Mouse (Mus musculus) liver, embryonic 14.5 days (tissue): ENCODE results near the gene A930002H24Rik. TPM values are rescaled to one million over a fixed set of nuclear protein-coding genes. Genes with fewer than 3 reads are reported as not detected.

Experiments used
- ATAC-seq: fragments of 200-750 bp; cut with Nextera tagmentation; 2 replicates; pipeline ENCODE4 v1.8.0; 2017; ENCODE audit warnings: moderate number of reproducible peaks, mild to moderate bottlenecking, moderate library complexity; ENCODE audit not compliant: insufficient read depth
- DNase-seq, 3 experiments: peaks; one replicate each; pipeline ENCODE4 v3.0.0-alpha.2; 2012 to 2013; ENCODE audit warnings: low read depth in 3 of 3, low spot score in 3 of 3
- H3K27ac ChIP-seq: fragments of 300-500 bp; sonication (generic); 2 replicates; pipeline ENCODE4 v1.5.1; 2014; ENCODE audit warnings: moderate library complexity, mild to moderate bottlenecking, control low read depth, inconsistent platforms
- H3K27me3 ChIP-seq: fragments of 300-500 bp; sonication (generic); 2 replicates; pipeline ENCODE4 v1.6.1; 2014; ENCODE audit warnings: mild to moderate bottlenecking, low read length, moderate library complexity; ENCODE audit not compliant: control insufficient read depth, insufficient read depth
- H3K36me3 ChIP-seq: fragments of 300-500 bp; sonication (generic); replicated peaks from 2 replicates; pipeline ENCODE4 v1.6.1; 2014; ENCODE audit warnings: low read depth; ENCODE audit not compliant: control insufficient read depth, insufficient read depth
- H3K4me1 ChIP-seq, 2 experiments: fragments of 200-500 bp in 1 of 2; fragments of 300-500 bp in 1 of 2; sonication (generic) in 1 of 2; replicated peaks; 2 replicates each; pipeline ENCODE4 v1.6.1; 2012 to 2014; ENCODE audit warnings: antibody characterized with exemption in 1 of 2, inconsistent platforms in 1 of 2, low read length in 1 of 2; ENCODE audit not compliant: control insufficient read depth in 2 of 2, insufficient read depth in 2 of 2
- H3K4me2 ChIP-seq: fragments of 300-500 bp; sonication (generic); 2 replicates; pipeline ENCODE4 v1.6.1; 2014; ENCODE audit warnings: low read depth, mild to moderate bottlenecking, control low read depth, moderate library complexity
- H3K4me3 ChIP-seq, 2 experiments: fragments of 200-500 bp in 1 of 2; fragments of 300-500 bp in 1 of 2; sonication (generic) in 1 of 2; 2 replicates each; pipeline ENCODE4 v1.5.1; 2012 to 2014; ENCODE audit warnings: low read depth in 2 of 2, low read length in 2 of 2, mild to moderate bottlenecking in 2 of 2, control low read depth in 1 of 2, inconsistent platforms in 1 of 2, moderate library complexity in 1 of 2; ENCODE audit not compliant: insufficient read depth in 1 of 2
- H3K9ac ChIP-seq: fragments of 300-500 bp; sonication (generic); replicated peaks from 2 replicates; pipeline ENCODE4 v1.6.1; 2014; ENCODE audit warnings: mild to moderate bottlenecking, control low read depth, moderate library complexity
- H3K9me3 ChIP-seq: fragments of 300-500 bp; sonication (generic); 2 replicates; pipeline ENCODE4 v1.6.1; 2016; ENCODE audit warnings: low read length, mixed read lengths; ENCODE audit not compliant: control insufficient read depth
- CTCF ChIP-seq: IDR thresholded peaks from 2 replicates; pipeline ENCODE4 v1.5.1; 2016; ENCODE audit warnings: antibody characterized with exemption, low read depth, control low read depth
- EP300 ChIP-seq: IDR thresholded peaks from 2 replicates; pipeline ENCODE4 v1.6.1; 2016; ENCODE audit warnings: antibody characterized with exemption, low read depth
- WGBS: fragments of 180-500 bp; shearing (Covaris S2); extraction: QIAGEN DNeasy Blood & Tissue Kit; methylation state at CpG from one replicate; pipeline ENCODE4 v1.1.7; 2014; ENCODE audit not compliant: insufficient replicate concordance; 5-methylcytosine and 5-hydroxymethylcytosine counted together
- polyA plus RNA-seq, 2 experiments: library from polyadenylated mRNA; depleted of rRNA in 1 of 2; stranded (reverse) in 1 of 2; unstranded in 1 of 2; fragments of >200 nt; fragmentation: Nextera tagmentation in 1 of 2; extraction: Ambion mirVana in 1 of 2; gene quantifications; 2 replicates each; pipeline versions ENCODE4 v1.2.1 to v1.2.3; 2012 to 2014

A930002H24Rik gene
- 0.49 and 0.68 TPM in 2 replicates for polyA plus RNA-seq (2012; rRNA removed)
- polyA plus RNA-seq (2014; fragmentation: Nextera tagmentation; extraction: Ambion mirVana): 0.29 and 0.64 TPM in 2 replicates

DNA sequence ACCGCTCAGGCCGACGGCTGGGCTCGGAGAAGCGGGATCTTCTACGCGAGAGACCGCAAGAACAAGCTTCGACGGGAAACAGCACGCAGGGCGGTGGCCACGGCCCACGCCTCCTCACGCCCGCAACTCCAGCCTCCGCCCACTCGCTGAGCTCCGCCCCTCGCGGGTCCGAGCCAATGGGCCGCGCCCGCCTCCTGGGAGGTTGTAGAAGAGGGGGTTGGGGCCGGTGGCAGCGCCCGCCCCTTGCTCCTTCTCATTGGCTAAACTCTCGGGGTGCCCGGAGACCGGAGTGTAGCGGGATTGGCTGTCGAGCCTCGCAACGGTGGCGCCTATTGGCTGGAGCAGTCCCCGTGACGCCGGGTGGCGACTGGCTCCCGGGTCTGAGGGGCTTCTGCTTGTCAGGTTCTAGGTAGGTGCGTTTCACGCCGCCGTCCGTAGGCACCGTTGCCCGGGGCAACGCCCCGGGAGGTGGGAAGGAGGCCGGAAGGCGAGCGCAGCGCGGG, at the start of gene A930002H24Rik:
TSS of gene A930002H24Rik (minus strand) at position 145 of the 503 bp plus-strand sequence.
- peaks cover 10% of the 10 kb centered on the region; the same call in 1 of the 2 replicates for H3K27me3 ChIP-seq
- H3K4me1 ChIP-seq: peaks cover 8 to 9% of the 10 kb centered on the region in 2 experiments
- WGBS: under 1% methylated on average over 52 of the region's 55 CpGs
- H3K36me3 ChIP-seq: no peaks in the 10 kb centered on the region
- peak within 1 kb of the TSS; percentile 99 for H3K4me2 ChIP-seq
- H3K9me3 ChIP-seq: no peaks in the 10 kb centered on the region
- DNase-seq: peak; percentile 94 to 95 (median 95)
- no peak within 1 kb of the TSS for H3K27ac ChIP-seq
- peak within 1 kb of the TSS; percentile 66 for H3K9ac ChIP-seq
- peak; percentile 100 for ATAC-seq
- H3K4me3 ChIP-seq: peak within 1 kb of the TSS; percentile 77 to 81
- TF ChIP-seq CTCF (no peak), EP300 (0 out of 2 replicates have a peak, but pooled peaks have one; percentile 4)

DNA sequence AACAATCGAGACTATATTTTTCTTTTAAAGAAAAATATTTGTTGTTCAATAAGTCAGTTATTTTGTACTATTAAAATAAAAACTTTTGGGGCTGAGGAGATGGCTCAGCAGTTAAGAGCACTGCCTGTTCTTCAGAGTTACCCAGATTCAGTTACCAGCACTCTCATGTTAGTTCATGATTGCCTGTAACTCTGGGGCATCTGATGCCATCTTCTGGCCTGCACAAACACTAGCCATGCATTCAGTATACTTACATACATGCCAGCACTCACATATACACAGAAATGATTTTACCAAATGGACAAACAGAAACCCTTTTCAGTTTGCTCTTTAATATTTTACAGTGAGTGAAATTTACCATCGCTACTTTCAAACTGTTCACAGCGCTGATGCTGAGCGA, 45.7 kb upstream of the A930002H24Rik start:
- TF ChIP-seq CTCF (no peak), EP300 (no peak)

DNA sequence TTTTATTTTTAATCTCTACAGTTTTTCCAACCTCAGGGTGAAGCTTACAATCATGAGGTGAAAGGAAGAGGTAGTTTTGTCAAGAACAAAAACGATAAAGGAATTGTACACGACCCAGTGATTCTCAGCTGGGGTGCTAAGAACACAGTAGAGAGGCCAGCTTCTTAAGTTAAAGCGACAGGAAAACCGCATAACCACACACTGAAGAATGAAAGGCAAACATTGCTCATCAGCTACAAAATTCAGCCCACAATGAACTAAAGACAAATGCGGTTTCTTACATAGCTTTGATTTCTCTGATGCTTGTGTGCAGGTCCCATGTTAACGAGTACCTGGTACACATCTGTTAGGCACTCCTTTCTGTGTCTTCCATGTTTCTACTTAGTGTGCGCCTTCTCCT, 33.5 kb upstream of the A930002H24Rik start:
- H3K27ac ChIP-seq: no peak overlapping the region
- no peaks in the 10 kb centered on the region for H3K27me3 ChIP-seq
- WGBS: 58% methylated on average over 7 of the region's 7 CpGs

More for the DNA sequence above, 45.7 kb upstream of the A930002H24Rik start:
- 82% methylated on average over 4 of the region's 4 CpGs for WGBS
- no peak overlapping the region for H3K4me2 ChIP-seq
- H3K4me1 ChIP-seq: no peaks in the 10 kb centered on the region
- ATAC-seq: no peak
- no peak overlapping the region for H3K27ac ChIP-seq
- no peaks in the 10 kb centered on the region for H3K9me3 ChIP-seq
- no peak overlapping the region for H3K4me3 ChIP-seq
- DNase-seq: no peak
- no peaks in the 10 kb centered on the region for H3K27me3 ChIP-seq
- no peaks in the 10 kb centered on the region for H3K36me3 ChIP-seq
- H3K9ac ChIP-seq: no peak overlapping the region

DNA sequence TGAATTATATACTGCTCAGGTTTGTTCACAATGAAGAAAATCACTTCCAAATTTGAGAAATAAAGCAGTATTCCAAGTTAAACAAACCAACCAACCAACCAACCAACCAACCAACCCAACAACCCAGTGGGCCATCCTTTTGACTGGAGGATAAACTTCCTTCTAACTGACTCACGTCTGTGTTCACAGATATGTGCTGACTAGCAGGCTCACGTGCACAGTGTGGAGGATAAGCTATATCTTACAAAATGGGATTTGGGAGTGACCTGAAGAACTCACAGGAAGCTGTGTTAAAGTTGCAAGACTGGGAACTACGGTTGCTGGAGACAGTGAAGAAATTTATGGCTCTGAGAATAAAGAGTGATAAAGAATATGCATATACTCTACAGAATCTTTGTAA, 32.2 kb upstream of the A930002H24Rik start:
- Histone ChIP-seq H3K9me3 (no peaks in the 10 kb centered on the region), H3K4me1 (peaks cover 0 to 6% of the 10 kb centered on the region in 2 experiments; a peak in 3 of 4 replicates), H3K27me3 (no peaks in the 10 kb centered on the region), H3K4me2 (no peak overlapping the region), H3K9ac (no peak overlapping the region), H3K36me3 (no peaks in the 10 kb centered on the region), H3K4me3 (no peak overlapping the region), H3K27ac (no peak overlapping the region)
- TF ChIP-seq CTCF (no peak), EP300 (no peak)
- ATAC-seq: no peak
- 18% methylated on average over 3 of the region's 3 CpGs for WGBS
- no peak for DNase-seq

More for the DNA sequence above, 33.5 kb upstream of the A930002H24Rik start:
- Histone ChIP-seq H3K4me1 (peaks cover 0 to 6% of the 10 kb centered on the region in 2 experiments; a peak in 3 of 4 replicates), H3K9ac (no peak overlapping the region), H3K4me2 (no peak overlapping the region), H3K9me3 (no peaks in the 10 kb centered on the region), H3K36me3 (no peaks in the 10 kb centered on the region), H3K4me3 (no peak overlapping the region)
- DNase-seq: no peak
- no peak for ATAC-seq
- TF ChIP-seq EP300 (no peak), CTCF (no peak)

DNA sequence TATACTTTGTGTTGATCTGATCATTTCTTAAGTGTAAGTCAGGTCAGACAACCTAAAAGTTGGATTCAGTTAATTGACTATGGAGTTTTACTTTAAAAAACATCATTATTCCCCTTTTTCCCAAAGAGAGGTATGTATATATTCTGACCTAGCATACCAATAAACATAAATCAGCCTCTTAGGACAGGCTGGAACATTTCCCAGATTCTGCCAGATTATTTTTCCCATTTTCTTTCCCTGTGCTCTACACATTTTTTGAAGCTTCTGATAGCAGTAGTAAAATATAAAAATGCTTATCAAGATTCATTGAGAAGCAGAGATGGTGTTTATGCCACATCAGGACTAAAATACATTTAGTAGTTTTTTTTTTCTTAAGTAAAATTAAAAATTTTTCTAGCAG, 27.0 kb upstream of the A930002H24Rik start:
- no peak overlapping the region for H3K4me2 ChIP-seq
- no peak overlapping the region for H3K9ac ChIP-seq
- H3K4me3 ChIP-seq: no peak overlapping the region
- peaks cover 0 to 6% of the 10 kb centered on the region in 2 experiments; a peak in 2 of 4 replicates for H3K4me1 ChIP-seq
- no peak for TF ChIP-seq EP300
- TF ChIP-seq CTCF: no peak
- H3K27me3 ChIP-seq: no peaks in the 10 kb centered on the region
- H3K9me3 ChIP-seq: no peaks in the 10 kb centered on the region
- no peaks in the 10 kb centered on the region for H3K36me3 ChIP-seq
- no peak overlapping the region for H3K27ac ChIP-seq
- ATAC-seq (no peak), DNase-seq (no peak)
